Mouse (Mus musculus) C2C12 (cell line): Measurements from ENCODE around the gene Crybg1. TPM values are rescaled to one million over a fixed set of nuclear protein-coding genes. Genes with fewer than 3 reads are reported as not detected.

Source experiments
- H3K27me3 ChIP-seq: one replicate; pipeline ENCODE4 v1.6.1; 2011; ENCODE audit not compliant: control insufficient read depth, insufficient read depth, insufficient read length
- H3K36me3 ChIP-seq: one replicate; pipeline ENCODE4 v1.6.1; 2011; ENCODE audit not compliant: control insufficient read depth, insufficient read depth
- H3K4me3 ChIP-seq: one replicate; pipeline ENCODE4 v1.5.1; 2011; ENCODE audit warnings: mild to moderate bottlenecking, control low read depth; ENCODE audit not compliant: poor library complexity, insufficient read depth, severe bottlenecking
- H3K79me2 ChIP-seq: one replicate; pipeline ENCODE4 v1.6.1; 2011; ENCODE audit not compliant: control insufficient read depth, insufficient read depth
- H3K79me3 ChIP-seq: one replicate; pipeline ENCODE4 v1.6.1; 2011; ENCODE audit warnings: low read depth, control low read depth
- H3ac ChIP-seq: one replicate; pipeline ENCODE3; 2011; ENCODE audit warnings: low read depth; ENCODE audit not compliant: control insufficient read depth, insufficient read length
- CEBPB ChIP-seq: IDR thresholded peaks from one replicate; pipeline ENCODE4 v1.6.1; 2011; ENCODE audit warnings: low read depth, mild to moderate bottlenecking, control low read depth, moderate library complexity
- CTCF ChIP-seq: IDR thresholded peaks from one replicate; pipeline ENCODE4 v1.5.1; 2011; ENCODE audit not compliant: control insufficient read depth, insufficient read depth, insufficient read length
- FOSL1 ChIP-seq: IDR thresholded peaks from one replicate; pipeline ENCODE4 v1.8.0; 2011; ENCODE audit warnings: mild to moderate bottlenecking, low read length; ENCODE audit not compliant: poor library complexity, insufficient read depth, severe bottlenecking
- MAX ChIP-seq: IDR thresholded peaks from one replicate; pipeline ENCODE4 v1.6.1; 2011; ENCODE audit warnings: mild to moderate bottlenecking, control low read depth
- MYOD1 ChIP-seq: IDR thresholded peaks from one replicate; pipeline ENCODE4 v1.6.1; 2011; ENCODE audit warnings: low read depth; ENCODE audit not compliant: control insufficient read depth, insufficient read length
- MYOG ChIP-seq: IDR thresholded peaks from one replicate; pipeline ENCODE4 v1.6.1; 2011; ENCODE audit not compliant: control insufficient read depth, insufficient read length; ENCODE audit errors: extremely low read depth
- USF1 ChIP-seq: IDR thresholded peaks from one replicate; pipeline ENCODE4 v1.6.1; 2011; ENCODE audit warnings: low read depth, mild to moderate bottlenecking, control low read depth, moderate library complexity
- polyA plus RNA-seq: library from polyadenylated mRNA; unstranded; fragments of >200 nt; fragmentation: generic; extraction: Trizol; gene quantifications from one replicate; pipeline ENCODE4 v1.2.1, GENCODE M21; 2012; ENCODE audit warnings: missing spikeins

Gene Crybg1
- polyA plus RNA-seq, 1 experiment: 11.1 TPM

- TF ChIP-seq CTCF (no peak), MAX (no peak), FOSL1 (no peak), MYOD1 (no peak), CEBPB (no peak), MYOG (no peak), USF1 (no peak)
- peak within 1 kb of the TSS; percentile 93 for H3K4me3 ChIP-seq
These were observed 247.0 kb downstream of the Crybg1 start, which contains the start of the genes Qrsl1 and Rtn4ip1 for GRCm38 (mm10) chr10:43901578-43902194. TSS of gene Qrsl1 (minus strand) at chr10:43901745. TSS of gene Rtn4ip1 (plus strand) at chr10:43901807.

GRCm38 (mm10) chr10:43900883-43901570 is 247.6 kb downstream of the Crybg1 start:
- TF ChIP-seq CEBPB (no peak), MYOG (no peak), CTCF (no peak), MAX (no peak), USF1 (no peak), MYOD1 (no peak), FOSL1 (no peak)
- peaks cover 16% of the 10 kb centered on the region for H3K79me3 ChIP-seq

More at GRCm38 (mm10) chr10:43901578-43902194, 247.0 kb downstream of the Crybg1 start, which contains the start of the genes Qrsl1 and Rtn4ip1:
- Histone ChIP-seq H3ac (peak within 1 kb of the TSS; percentile 78), H3K79me2 (peaks cover 48% of the 10 kb centered on the region), H3K36me3 (no peaks in the 10 kb centered on the region), H3K27me3 (no peaks in the 10 kb centered on the region), H3K79me3 (peaks cover 16% of the 10 kb centered on the region)

More at GRCm38 (mm10) chr10:43900883-43901570, 247.6 kb downstream of the Crybg1 start:
- peak overlapping the region; percentile 78 for H3ac ChIP-seq
- peak overlapping the region; percentile 93 for H3K4me3 ChIP-seq
- no peaks in the 10 kb centered on the region for H3K36me3 ChIP-seq
- H3K79me2 ChIP-seq: peaks cover 48% of the 10 kb centered on the region
- H3K27me3 ChIP-seq: no peaks in the 10 kb centered on the region

Other genes starting within 250 kb of the Crybg1 start
- 11.2 TPM for gene Qrsl1, start 247.1 kb downstream of the Crybg1 start, polyA plus RNA-seq
- 7.9 TPM for gene Rtn4ip1, start 247.0 kb downstream of the Crybg1 start, polyA plus RNA-seq
- gene Atg5, start 119.5 kb upstream of the Crybg1 start, polyA plus RNA-seq: 13.6 TPM